Mouse (Mus musculus) thymus, postnatal 10 days (tissue): Measurements from ENCODE around the gene 6430548M08Rik.
A peak's percentile ranks its signal among the peaks of the same experiment; 100 is the strongest.

ENCODE experiments used
- DNase-seq, 2 experiments: peaks; one replicate each; pipeline ENCODE4 v3.0.0; 2021; ENCODE audit warnings: low spot score in 2 of 2

6430548M08Rik gene

GRCm38 (mm10) chr8:120113758-120114255, at the start of gene 6430548M08Rik:
TSS of gene 6430548M08Rik (plus strand) at chr8:120114152.
- peak; percentile 99 to 100 for DNase-seq

GRCm38 (mm10) chr8:120065611-120066010, 48.3 kb upstream of the 6430548M08Rik start:
- no peak for DNase-seq

GRCm38 (mm10) chr8:120066226-120066625, 47.7 kb upstream of the 6430548M08Rik start:
- no peak for DNase-seq

GRCm38 (mm10) chr8:120067936-120068668, 45.9 kb upstream of the 6430548M08Rik start:
- DNase-seq: peak; percentile 34 to 41

GRCm38 (mm10) chr8:120071684-120072083, 42.3 kb upstream of the 6430548M08Rik start:
- peak; percentile 51 to 78 for DNase-seq

- DNase-seq: no peak
These were observed 41.7 kb upstream of the 6430548M08Rik start for GRCm38 (mm10) chr8:120072259-120072658.

- DNase-seq: no peak
These were observed 41.1 kb upstream of the 6430548M08Rik start for GRCm38 (mm10) chr8:120072827-120073226.

GRCm38 (mm10) chr8:120074516-120074915, 39.4 kb upstream of the 6430548M08Rik start:
- no peak for DNase-seq

- DNase-seq: no peak
These were observed 38.6 kb upstream of the 6430548M08Rik start for GRCm38 (mm10) chr8:120075347-120075746.

- peak; percentile 46 to 89 for DNase-seq
These were observed 35.9 kb upstream of the 6430548M08Rik start for GRCm38 (mm10) chr8:120078080-120078479.

GRCm38 (mm10) chr8:120079361-120079760, 34.6 kb upstream of the 6430548M08Rik start:
- DNase-seq: no peak

GRCm38 (mm10) chr8:120083261-120083660, 30.7 kb upstream of the 6430548M08Rik start:
- no peak for DNase-seq

GRCm38 (mm10) chr8:120084783-120085182, 29.2 kb upstream of the 6430548M08Rik start:
- DNase-seq: no peak

GRCm38 (mm10) chr8:120089511-120089910, 24.4 kb upstream of the 6430548M08Rik start:
- no peak for DNase-seq

- DNase-seq: no peak
These were observed 22.9 kb upstream of the 6430548M08Rik start for GRCm38 (mm10) chr8:120091032-120091431.

- no peak for DNase-seq
These were observed 20.8 kb upstream of the 6430548M08Rik start for GRCm38 (mm10) chr8:120093103-120093502.

- DNase-seq: no peak
These were observed 19.2 kb upstream of the 6430548M08Rik start for GRCm38 (mm10) chr8:120094801-120095200.

- no peak for DNase-seq
These were observed 17.5 kb upstream of the 6430548M08Rik start for GRCm38 (mm10) chr8:120096486-120096885.

GRCm38 (mm10) chr8:120100388-120101067, 13.4 kb upstream of the 6430548M08Rik start:
- DNase-seq: peak in 1 of 2 experiments; percentile 10

GRCm38 (mm10) chr8:120101068-120101972, 12.6 kb upstream of the 6430548M08Rik start, which contains the start of gene Zdhhc7:
TSS of gene Zdhhc7 (minus strand) at chr8:120101482.
- DNase-seq: peak; percentile 60 to 72

- no peak for DNase-seq
These were observed 10.0 kb upstream of the 6430548M08Rik start for GRCm38 (mm10) chr8:120103916-120104315.
